Mouse (Mus musculus): ENCODE measurements around the gene Gpr39.

DNA sequence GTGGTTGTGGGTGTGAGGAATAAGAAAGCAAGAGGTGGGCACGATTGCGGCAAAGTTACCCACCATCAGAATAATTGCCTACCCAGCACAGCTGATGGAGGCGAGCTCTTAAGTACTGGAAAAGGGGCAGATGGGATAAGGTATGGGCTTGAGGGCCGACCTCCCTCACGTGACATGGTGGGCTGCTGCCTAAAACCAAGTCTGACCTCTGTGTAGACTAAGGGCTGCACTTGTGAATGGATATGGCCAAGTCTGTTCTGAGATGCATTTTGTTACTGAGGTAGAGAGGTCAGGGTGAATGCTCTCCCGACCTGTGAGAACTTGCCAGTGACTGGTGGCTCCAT, 53.7 kb downstream of the Gpr39 start:
- TF ChIP-seq CTCF (IDR thresholded peaks at IDR 0.05; ENCODE audit: insufficient read depth, low read length) (no peak), POLR2A (IDR thresholded peaks at IDR 0.05; ENCODE audit: borderline replicate concordance, extremely low read depth, low read depth, low read length) (no peak)

All from lung, adult 2 months (tissue).